In genomic region chr4:150117311-150117710, GRCm38 (mm10) we compare ENCODE assay signal across 13 mouse cellular contexts. TPM values are rescaled to one million over a fixed set of nuclear protein-coding genes. Genes with fewer than 3 reads are reported as not detected.
DNase-seq lines count a peak whose midpoint lies in the region; ATAC-seq and TF ChIP-seq lines count a peak whose summit lies in the region.
"Had no signal": no experiment of that assay in that cellular context is flagged by ENCODE, and none has a peak within 500 bp of the region (broad histone marks: within the 10 kb centered on the region; RNA-seq: fewer than 3 reads in every experiment).

No protein-coding gene starts in this region.

- 0 out of 2 replicates have a peak, but pooled peaks cover 4% of the 10 kb centered on the region for H3K4me1 ChIP-seq in forebrain, embryonic 14.5 days (ENCODE audit: control insufficient read depth, insufficient read depth, low read length)
- peaks cover 17% of the 10 kb centered on the region for H3K4me1 ChIP-seq in forebrain, embryonic 12.5 days
- H3K4me1 ChIP-seq in thymus, adult 2 months (replicated peaks; ENCODE audit: control insufficient read depth, insufficient read depth, low read length): peaks cover 17% of the 10 kb centered on the region

- no peaks in the 10 kb centered on the region for H3K27me3 ChIP-seq in forebrain, embryonic 14.5 days (replicated peaks; ENCODE audit: control insufficient read depth, insufficient read depth, low read length)
- H3K27me3 ChIP-seq in forebrain, embryonic 12.5 days: no peaks in the 10 kb centered on the region
- H3K27me3 ChIP-seq in thymus, adult 2 months (ENCODE audit: control insufficient read depth, insufficient read depth, low read length): no peaks in the 10 kb centered on the region
- H3K27me3 ChIP-seq: embryonic facial prominence, embryonic 15.5 days had no signal

- 57% methylated on average over 5 of the region's 5 CpGs for WGBS in forebrain, embryonic 14.5 days
- 52% methylated on average over 5 of the region's 5 CpGs for WGBS in forebrain, embryonic 12.5 days
- 2% methylated on average over 5 of the region's 5 CpGs for WGBS in thymus, adult 2 months

- no peak overlapping the region for H3K9ac ChIP-seq in forebrain, embryonic 14.5 days (ENCODE audit: low read length)
- no peak overlapping the region for H3K9ac ChIP-seq in forebrain, embryonic 12.5 days
- H3K9ac ChIP-seq: embryonic facial prominence, embryonic 15.5 days had no signal

- no peak for ATAC-seq in forebrain, embryonic 14.5 days
- no peak for ATAC-seq in forebrain, embryonic 12.5 days (ENCODE audit: low FRiP score)
- no peak for ATAC-seq in monocyte, adult 5-6 weeks (replicated peaks; ENCODE audit: insufficient number of reproducible peaks, low FRiP score, low TSS enrichment, poor library complexity, severe bottlenecking)
- ATAC-seq in erythroblast, adult 5-6 weeks (replicated peaks; ENCODE audit: low FRiP score, poor library complexity, severe bottlenecking): no peak
- ATAC-seq: intestine, embryonic 16.5 days had no signal

- H3K27ac ChIP-seq in forebrain, embryonic 14.5 days (ENCODE audit: low read depth, low read length): no peak overlapping the region
- no peak overlapping the region for H3K27ac ChIP-seq in forebrain, embryonic 12.5 days
- H3K27ac ChIP-seq in layer of hippocampus, adult 2 months: no peak overlapping the region
- no peak overlapping the region for H3K27ac ChIP-seq in thymus, adult 2 months (ENCODE audit: control insufficient read depth, insufficient read depth, low read length)
- H3K27ac ChIP-seq: embryonic facial prominence, embryonic 15.5 days had no signal

- peak; percentile 58 for TF ChIP-seq CTCF in layer of hippocampus, adult 2 months (conservative IDR thresholded peaks at IDR 0.05)
- no peak for TF ChIP-seq CTCF in thymus, adult 2 months (IDR thresholded peaks at IDR 0.05; ENCODE audit: borderline replicate concordance, control insufficient read depth, extremely low read depth, insufficient read depth, low read length, poor library complexity)

- no peaks in the 10 kb centered on the region for H3K9me3 ChIP-seq in forebrain, embryonic 14.5 days (replicated peaks; ENCODE audit: control insufficient read depth, low read length)
- H3K9me3 ChIP-seq in forebrain, embryonic 12.5 days: no peaks in the 10 kb centered on the region
- H3K9me3 ChIP-seq: embryonic facial prominence, embryonic 15.5 days had no signal

- DNase-seq in forebrain, embryonic 14.5 days (ENCODE audit: low spot score): peak; percentile 28
- peak in 1 of 2 experiments; percentile 15 for DNase-seq in layer of hippocampus, adult 2 months (ENCODE audit: low spot score in 2 of 2)
- no peak for DNase-seq in layer of hippocampus, adult 9-10 months (ENCODE audit: low spot score)
- peak; percentile 39 for DNase-seq in thymus, adult 2 months
- DNase-seq in thymus, adult 18-20 months: no peak
- DNase-seq: gastrocnemius, postnatal 10 days; left cerebral cortex, postnatal 4 days had no signal

- no peaks in the 10 kb centered on the region for H3K36me3 ChIP-seq in forebrain, embryonic 14.5 days (ENCODE audit: control insufficient read depth, insufficient read depth, low read length)
- H3K36me3 ChIP-seq in forebrain, embryonic 12.5 days (replicated peaks): no peaks in the 10 kb centered on the region
- H3K36me3 ChIP-seq in thymus, adult 2 months (ENCODE audit: control insufficient read depth, insufficient read depth, low read length): no peaks in the 10 kb centered on the region
- H3K36me3 ChIP-seq: embryonic facial prominence, embryonic 15.5 days had no signal

- no peak overlapping the region for H3K4me2 ChIP-seq in forebrain, embryonic 14.5 days (ENCODE audit: low read length)
- no peak overlapping the region for H3K4me2 ChIP-seq in forebrain, embryonic 12.5 days
- H3K4me2 ChIP-seq: embryonic facial prominence, embryonic 15.5 days had no signal

- no peak for TF ChIP-seq POLR2A in thymus, adult 2 months (IDR thresholded peaks at IDR 0.05; ENCODE audit: control insufficient read depth, extremely low read depth, insufficient read depth, low read length, poor library complexity)

- no peak overlapping the region for H3K4me3 ChIP-seq in forebrain, embryonic 14.5 days (ENCODE audit: low read depth, low read length)
- no peak overlapping the region for H3K4me3 ChIP-seq in forebrain, embryonic 12.5 days (replicated peaks)
- H3K4me3 ChIP-seq in layer of hippocampus, adult 2 months: no peak overlapping the region
- no peak overlapping the region for H3K4me3 ChIP-seq in thymus, adult 2 months (ENCODE audit: control insufficient read depth, insufficient read depth, low read length)
- H3K4me3 ChIP-seq: embryonic facial prominence, embryonic 15.5 days had no signal

RNA-seq across cellular contexts. Expression of gene Slc2a5, which starts 1.8 kb away (rescaled TPM):
- polyA plus RNA-seq in forebrain, embryonic 14.5 days (2014; fragmentation: Nextera tagmentation; extraction: Ambion mirVana): 2.3 and 3.2 TPM in 2 replicates
- 1.1 and 1.3 TPM in 2 replicates for polyA plus RNA-seq in forebrain, embryonic 12.5 days (2016; fragmentation: Nextera tagmentation; extraction: Ambion mirVana)
- total RNA-seq in layer of hippocampus, adult 2 months (2021): 1 to 10 TPM; 4.6 to 5.5 TPM
- 1.2 and 2.1 TPM in 2 replicates for polyA plus RNA-seq in thymus, adult 2 months (2012; rRNA removed)
- 0.10 TPM in 1 of 3 replicates, not detected in the others for total RNA-seq in monocyte, adult 5-6 weeks (2017)
- total RNA-seq in erythroblast, adult 5-6 weeks (2015; ENCODE audit: low replicate concordance): not detected in 2 replicates
- total RNA-seq in erythroblast, adult 5-6 weeks (2017; ENCODE audit: low replicate concordance): not detected in 2 replicates
- total RNA-seq: neutrophil, adult 5-6 weeks had no signal

RNA-seq across cellular contexts. Expression of gene Gpr157, which starts 30.1 kb away (rescaled TPM):
- 0.05 and 0.06 TPM in 2 replicates for polyA plus RNA-seq in forebrain, embryonic 14.5 days (2014; fragmentation: Nextera tagmentation; extraction: Ambion mirVana)
- 0.32 and 0.54 TPM in 2 replicates for polyA plus RNA-seq in forebrain, embryonic 12.5 days (2016; fragmentation: Nextera tagmentation; extraction: Ambion mirVana)
- 1 to 10 TPM; 1.1 to 1.4 TPM for total RNA-seq in layer of hippocampus, adult 2 months (2021)
- 7.4 TPM in 2 replicates for polyA plus RNA-seq in thymus, adult 2 months (2012; rRNA removed)
- 0.19 to 0.39 TPM (median 0.32 TPM) in 3 replicates for total RNA-seq in monocyte, adult 5-6 weeks (2017)
- 0.19 and 2.1 TPM in 2 replicates for total RNA-seq in erythroblast, adult 5-6 weeks (2015; ENCODE audit: low replicate concordance)
- 0.43 and 0.98 TPM in 2 replicates for total RNA-seq in erythroblast, adult 5-6 weeks (2017; ENCODE audit: low replicate concordance)

RNA-seq across cellular contexts. Expression of gene Slc2a7, which starts 31.5 kb away (rescaled TPM):
- polyA plus RNA-seq in forebrain, embryonic 14.5 days (2014; fragmentation: Nextera tagmentation; extraction: Ambion mirVana): not detected in 2 replicates
- polyA plus RNA-seq in forebrain, embryonic 12.5 days (2016; fragmentation: Nextera tagmentation; extraction: Ambion mirVana): not detected in 2 replicates
- not detected for total RNA-seq in layer of hippocampus, adult 2 months (2021)
- 0.05 TPM in 1 of 2 replicates, not detected in the other for polyA plus RNA-seq in thymus, adult 2 months (2012; rRNA removed)
- total RNA-seq in monocyte, adult 5-6 weeks (2017): not detected in 3 replicates
- total RNA-seq in erythroblast, adult 5-6 weeks (2015; ENCODE audit: low replicate concordance): not detected in 2 replicates
- not detected in 2 replicates for total RNA-seq in erythroblast, adult 5-6 weeks (2017; ENCODE audit: low replicate concordance)
- total RNA-seq: gastrocnemius, postnatal 10 days; left cerebral cortex, postnatal 4 days; neutrophil, adult 5-6 weeks had no signal
- polyA plus RNA-seq: embryonic facial prominence, embryonic 15.5 days had no signal

Comparison
In these comparisons a context has a peak if more than half of its experiments do, and no peak if none do; other contexts are left out.
1. DNase-seq: peak in forebrain, embryonic 14.5 days (single experiment) and thymus, adult 2 months (single experiment); none in layer of hippocampus, adult 9-10 months (single experiment) and thymus, adult 18-20 months (0 of 2).